Mouse (Mus musculus) right cerebral cortex, postnatal 14 days (tissue): ENCODE results near the gene Efl1.
"Not testable (repeated sequence)": the region's sequence is repeated elsewhere in the genome, so short reads cannot be mapped to it uniquely, and the experiment has no call there.

ENCODE experiments used
- DNase-seq: peaks from one replicate; pipeline ENCODE4 v3.0.0; 2022

The Efl1 gene

GRCm38 (mm10) chr7:82720501-82720900 lies 72.1 kb downstream of the Efl1 start:
- DNase-seq = no peak

- no peak for DNase-seq
Measured at GRCm38 (mm10) chr7:82720906-82721305, 72.5 kb downstream of the Efl1 start.

- no peak for DNase-seq
Measured at GRCm38 (mm10) chr7:82722486-82723123, 74.2 kb downstream of the Efl1 start.

GRCm38 (mm10) chr7:82723151-82723871 lies 74.9 kb downstream of the Efl1 start:
- no peak for DNase-seq

- DNase-seq = no peak
Measured at GRCm38 (mm10) chr7:82724491-82724890, 76.1 kb downstream of the Efl1 start.

- DNase-seq = no peak
Measured at GRCm38 (mm10) chr7:82725006-82725636, 76.7 kb downstream of the Efl1 start.

- DNase-seq = no peak
Measured at GRCm38 (mm10) chr7:82725741-82726450, 77.5 kb downstream of the Efl1 start.

- no peak for DNase-seq
Measured at GRCm38 (mm10) chr7:82727066-82727465, 78.7 kb downstream of the Efl1 start.

GRCm38 (mm10) chr7:82729009-82729408 lies 80.6 kb downstream of the Efl1 start:
- DNase-seq = not testable (repeated sequence)

- no peak for DNase-seq
Measured at GRCm38 (mm10) chr7:82733118-82733517, 84.7 kb downstream of the Efl1 start.

- no peak for DNase-seq
Measured at GRCm38 (mm10) chr7:82733995-82734394, 85.6 kb downstream of the Efl1 start.

- no peak for DNase-seq
Measured at GRCm38 (mm10) chr7:82734748-82735600, 86.6 kb downstream of the Efl1 start.

- peak; percentile 46 for DNase-seq
Measured at GRCm38 (mm10) chr7:82743116-82743765, 94.8 kb downstream of the Efl1 start.

- no peak for DNase-seq
Measured at GRCm38 (mm10) chr7:82744167-82744715, 95.8 kb downstream of the Efl1 start.

GRCm38 (mm10) chr7:82748812-82749211 lies 100.4 kb downstream of the Efl1 start:
- DNase-seq = no peak

GRCm38 (mm10) chr7:82749239-82749638 lies 100.8 kb downstream of the Efl1 start:
- DNase-seq = no peak

- DNase-seq = no peak
Measured at GRCm38 (mm10) chr7:82752171-82753085, 104.0 kb downstream of the Efl1 start.

- DNase-seq = no peak
Measured at GRCm38 (mm10) chr7:82755602-82756155, 107.3 kb downstream of the Efl1 start.

GRCm38 (mm10) chr7:82758521-82758920 lies 110.1 kb downstream of the Efl1 start:
- DNase-seq = no peak

- no peak for DNase-seq
Measured at GRCm38 (mm10) chr7:82759091-82759490, 110.7 kb downstream of the Efl1 start.
